Mouse (Mus musculus): ENCODE measurements around the gene Gtpbp1. TPM values are rescaled to one million over a fixed set of nuclear protein-coding genes. Genes with fewer than 3 reads are reported as not detected.
A peak's percentile ranks its signal among the peaks of the same experiment; 100 is the strongest.

Gene Gtpbp1
- total and polyA plus RNA-seq, 2 experiments from 2014 or later = 47.6 to 78.1 TPM

GRCm38 (mm10) chr15:79763001-79763400 lies 72.4 kb downstream of the Gtpbp1 start:
- Histone ChIP-seq H3K27me3 (ENCODE audit: insufficient read depth, low read length) (no peaks in the 10 kb centered on the region), H3K27ac (ENCODE audit: low read depth, low read length) (no peak overlapping the region), H3K36me3 (ENCODE audit: insufficient read depth) (peaks cover 34% of the 10 kb centered on the region), H3K4me3 (ENCODE audit: low read depth, low read length) (no peak overlapping the region), H3K9ac (no peak overlapping the region), H3K4me2 (ENCODE audit: low read depth) (no peak overlapping the region), H3K9me3 (ENCODE audit: low read length) (no peaks in the 10 kb centered on the region), H3K4me1 (ENCODE audit: insufficient read depth) (peaks cover 11% of the 10 kb centered on the region; the same call in 1 of the 2 replicates)
- ATAC-seq = no peak
- 89% methylated on average over 9 of the region's 9 CpGs for WGBS
- TF ChIP-seq CTCF (IDR thresholded peaks at IDR 0.05; ENCODE audit: low read depth) = no peak
- no peak for DNase-seq

- Histone ChIP-seq H3K9me3 (ENCODE audit: low read length) (no peaks in the 10 kb centered on the region), H3K27ac (ENCODE audit: low read depth, low read length) (no peak overlapping the region), H3K4me3 (ENCODE audit: low read depth, low read length) (no peak overlapping the region), H3K9ac (no peak overlapping the region), H3K27me3 (ENCODE audit: insufficient read depth, low read length) (no peaks in the 10 kb centered on the region), H3K4me2 (ENCODE audit: low read depth) (no peak overlapping the region), H3K36me3 (ENCODE audit: insufficient read depth) (peaks cover 34% of the 10 kb centered on the region), H3K4me1 (ENCODE audit: insufficient read depth) (peaks cover 11% of the 10 kb centered on the region; the same call in 1 of the 2 replicates)
- ATAC-seq = no peak
- 80% methylated on average over 7 of the region's 7 CpGs for WGBS
- no peak for TF ChIP-seq CTCF (IDR thresholded peaks at IDR 0.05; ENCODE audit: low read depth)
- DNase-seq = no peak
Observed at GRCm38 (mm10) chr15:79763601-79764246, 73.1 kb downstream of the Gtpbp1 start.

- H3K27me3 ChIP-seq (ENCODE audit: insufficient read depth, low read length) = no peaks in the 10 kb centered on the region
- H3K4me1 ChIP-seq (ENCODE audit: insufficient read depth) = peaks cover 13% of the 10 kb centered on the region; the same call in 1 of the 2 replicates
- no peak overlapping the region for H3K27ac ChIP-seq (ENCODE audit: low read depth, low read length)
- H3K4me2 ChIP-seq (ENCODE audit: low read depth) = no peak overlapping the region
- no peak for TF ChIP-seq CTCF (IDR thresholded peaks at IDR 0.05; ENCODE audit: low read depth)
- no peaks in the 10 kb centered on the region for H3K9me3 ChIP-seq (ENCODE audit: low read length)
- H3K36me3 ChIP-seq (ENCODE audit: insufficient read depth) = peaks cover 34% of the 10 kb centered on the region
- H3K4me3 ChIP-seq (ENCODE audit: low read depth, low read length) = no peak overlapping the region
- no peak overlapping the region for H3K9ac ChIP-seq
- WGBS = 57% methylated on average over 11 of the region's 11 CpGs
- ATAC-seq = no peak; the same call in 1 of the 2 replicates
- DNase-seq = no peak
Observed at GRCm38 (mm10) chr15:79764539-79765267, 74.1 kb downstream of the Gtpbp1 start.

GRCm38 (mm10) chr15:79765361-79765760 lies 74.7 kb downstream of the Gtpbp1 start:
- ATAC-seq = no peak
- H3K27ac ChIP-seq (ENCODE audit: low read depth, low read length) = 0 out of 2 replicates have a peak overlapping the region, but pooled peaks have one; percentile 5
- no peaks in the 10 kb centered on the region for H3K27me3 ChIP-seq (ENCODE audit: insufficient read depth, low read length)
- DNase-seq = no peak
- no peaks in the 10 kb centered on the region for H3K9me3 ChIP-seq (ENCODE audit: low read length)
- no peak overlapping the region for H3K9ac ChIP-seq
- 65% methylated on average over 2 of the region's 2 CpGs for WGBS
- no peak overlapping the region for H3K4me2 ChIP-seq (ENCODE audit: low read depth)
- H3K36me3 ChIP-seq (ENCODE audit: insufficient read depth) = peaks cover 34% of the 10 kb centered on the region
- H3K4me3 ChIP-seq (ENCODE audit: low read depth, low read length) = no peak overlapping the region
- no peak for TF ChIP-seq CTCF (IDR thresholded peaks at IDR 0.05; ENCODE audit: low read depth)
- peaks cover 16% of the 10 kb centered on the region; the same call in 1 of the 2 replicates for H3K4me1 ChIP-seq (ENCODE audit: insufficient read depth)

- Histone ChIP-seq H3K4me2 (ENCODE audit: low read depth) (no peak overlapping the region), H3K27ac (ENCODE audit: low read depth, low read length) (peak overlapping the region; percentile 36; the same call in 1 of the 2 replicates), H3K36me3 (ENCODE audit: insufficient read depth) (peaks cover 30% of the 10 kb centered on the region), H3K9ac (no peak overlapping the region), H3K4me1 (ENCODE audit: insufficient read depth) (peaks cover 16% of the 10 kb centered on the region; the same call in 1 of the 2 replicates), H3K9me3 (ENCODE audit: low read length) (no peaks in the 10 kb centered on the region), H3K27me3 (ENCODE audit: insufficient read depth, low read length) (no peaks in the 10 kb centered on the region), H3K4me3 (ENCODE audit: low read depth, low read length) (no peak overlapping the region)
- peak; percentile 6; the same call in 1 of the 2 replicates for ATAC-seq
- DNase-seq = no peak
- 59% methylated on average over 10 of the region's 10 CpGs for WGBS
- no peak for TF ChIP-seq CTCF (IDR thresholded peaks at IDR 0.05; ENCODE audit: low read depth)
Observed at GRCm38 (mm10) chr15:79766168-79766567, 75.5 kb downstream of the Gtpbp1 start.

GRCm38 (mm10) chr15:79766586-79767071 lies 76.0 kb downstream of the Gtpbp1 start:
- DNase-seq = peak; percentile 63
- peak overlapping the region; percentile 36; the same call in 1 of the 2 replicates for H3K27ac ChIP-seq (ENCODE audit: low read depth, low read length)
- no peak for TF ChIP-seq CTCF (IDR thresholded peaks at IDR 0.05; ENCODE audit: low read depth)
- WGBS = 47% methylated on average over 10 of the region's 10 CpGs
- peak; percentile 57 for ATAC-seq
- peaks cover 16% of the 10 kb centered on the region; the same call in 1 of the 2 replicates for H3K4me1 ChIP-seq (ENCODE audit: insufficient read depth)
- H3K9me3 ChIP-seq (ENCODE audit: low read length) = no peaks in the 10 kb centered on the region
- peaks cover 28% of the 10 kb centered on the region for H3K36me3 ChIP-seq (ENCODE audit: insufficient read depth)
- no peak overlapping the region for H3K9ac ChIP-seq
- no peak overlapping the region for H3K4me2 ChIP-seq (ENCODE audit: low read depth)
- no peak overlapping the region for H3K4me3 ChIP-seq (ENCODE audit: low read depth, low read length)
- no peaks in the 10 kb centered on the region for H3K27me3 ChIP-seq (ENCODE audit: insufficient read depth, low read length)

Measured in forebrain, postnatal 0 days (tissue).